Mouse (Mus musculus) MEL (cell line): ENCODE measurements at regions not wholly inside any gene's neighbourhood (a gene's known extent, or its start where the extent isn't known, plus 50 kb on each side); places are given as distances from the start of the nearest gene placed in this dataset.

Source experiments
- DNase-seq: peaks from one replicate; pipeline ENCODE4 v3.0.0; 2011; ENCODE audit warnings: low read depth, low spot score
- H3K27ac ChIP-seq: 2 replicates; pipeline ENCODE4 v1.5.1; 2012; ENCODE audit warnings: low read depth, mild to moderate bottlenecking, control low read depth, low read length, moderate library complexity; ENCODE audit not compliant: control insufficient read depth
- H3K27me3 ChIP-seq, 2 experiments: fragments of 150-350 bp in 1 of 2; sonication (generic) in 1 of 2; 2 replicates each; pipeline ENCODE4 v1.6.1; 2012; ENCODE audit warnings: low read length in 2 of 2, mild to moderate bottlenecking in 2 of 2, improper control_type of control experiment in 1 of 2, moderate library complexity in 1 of 2; ENCODE audit not compliant: insufficient read depth in 2 of 2, control insufficient read depth in 1 of 2
- H3K36me3 ChIP-seq, 2 experiments: 2 replicates each; pipeline ENCODE4 v1.6.1; 2012 to 2014; ENCODE audit warnings: low read length in 2 of 2, improper control_type of control experiment in 1 of 2, inconsistent platforms in 1 of 2, mild to moderate bottlenecking in 1 of 2; ENCODE audit not compliant: insufficient read depth in 2 of 2, control insufficient read depth in 1 of 2
- H3K4me1 ChIP-seq, 2 experiments: fragments of 150-350 bp in 1 of 2; sonication (generic) in 1 of 2; 2 replicates each; pipeline ENCODE4 v1.6.1; 2012; ENCODE audit warnings: low read length in 2 of 2, improper control_type of control experiment in 1 of 2, mild to moderate bottlenecking in 1 of 2; ENCODE audit not compliant: insufficient read depth in 2 of 2, control insufficient read depth in 1 of 2
- H3K4me3 ChIP-seq, 2 experiments: fragments of 150-350 bp in 1 of 2; sonication (generic) in 1 of 2; 2 replicates each; pipeline ENCODE4 v1.5.1; 2012; ENCODE audit warnings: low read depth in 2 of 2, low read length in 2 of 2, mild to moderate bottlenecking in 2 of 2, moderate library complexity in 2 of 2, control low read depth in 1 of 2, improper control_type of control experiment in 1 of 2; ENCODE audit not compliant: control insufficient read depth in 1 of 2, insufficient read depth in 1 of 2
- H3K79me2 ChIP-seq: 2 replicates; pipeline ENCODE4 v1.6.1; 2012; ENCODE audit warnings: mild to moderate bottlenecking, low read length, moderate library complexity; ENCODE audit not compliant: control insufficient read depth, poor library complexity, insufficient read depth
- H3K9ac ChIP-seq: 2 replicates; pipeline ENCODE4 v1.6.1; 2012; ENCODE audit warnings: low read depth, mild to moderate bottlenecking, control low read depth, low read length, moderate library complexity; ENCODE audit not compliant: control insufficient read depth, poor library complexity, severe bottlenecking
- H3K9me3 ChIP-seq: fragments of 150-350 bp; sonication (generic); replicated peaks from 2 replicates; pipeline ENCODE4 v1.6.1; 2012; ENCODE audit warnings: mild to moderate bottlenecking, low read length, improper control_type of control experiment, moderate library complexity; ENCODE audit not compliant: insufficient read depth
- BHLHE40 ChIP-seq: IDR thresholded peaks from 2 replicates; pipeline ENCODE4 v1.6.1; 2012; ENCODE audit warnings: low read depth, mild to moderate bottlenecking, inconsistent platforms, low read length, improper control_type of control experiment, borderline replicate concordance
- CHD1 ChIP-seq: IDR thresholded peaks from 2 replicates; pipeline ENCODE4 v1.6.1; 2012; ENCODE audit warnings: low read depth, mild to moderate bottlenecking, inconsistent platforms, low read length, improper control_type of control experiment
- CHD2 ChIP-seq: IDR thresholded peaks from 2 replicates; pipeline ENCODE4 v1.6.1; 2011; ENCODE audit warnings: low read length, improper control_type of control experiment
- E2F4 ChIP-seq: IDR thresholded peaks from 2 replicates; pipeline ENCODE4 v1.6.1; 2011; ENCODE audit warnings: low read depth, low read length, improper control_type of control experiment, borderline replicate concordance
- ELF1 ChIP-seq: IDR thresholded peaks from 2 replicates; pipeline ENCODE4 v1.6.1; 2014; ENCODE audit warnings: low read depth, mild to moderate bottlenecking, inconsistent platforms, low read length, improper control_type of control experiment, moderate library complexity
- EP300 ChIP-seq, 2 experiments: IDR thresholded peaks; 2 replicates each; pipeline ENCODE4 v1.6.1; 2011; ENCODE audit warnings: improper control_type of control experiment in 2 of 2, low read length in 2 of 2, low read depth in 1 of 2, mild to moderate bottlenecking in 1 of 2
- ETS1 ChIP-seq: IDR thresholded peaks from 2 replicates; pipeline ENCODE4 v1.6.1; 2012; ENCODE audit warnings: low read depth, mild to moderate bottlenecking, inconsistent platforms, low read length, improper control_type of control experiment, moderate library complexity
- GATA1 ChIP-seq: IDR thresholded peaks from 2 replicates; pipeline ENCODE4 v1.6.1; 2011; ENCODE audit warnings: low read depth, low read length, improper control_type of control experiment
- HCFC1 ChIP-seq: IDR thresholded peaks from 2 replicates; pipeline ENCODE4 v1.6.1; 2012; ENCODE audit warnings: low read depth, mild to moderate bottlenecking, inconsistent platforms, low read length, improper control_type of control experiment, moderate library complexity
- JUND ChIP-seq: IDR thresholded peaks from 2 replicates; pipeline ENCODE4 v1.6.1; 2011; ENCODE audit warnings: low read depth, mild to moderate bottlenecking, improper control_type of control experiment, low read length
- KAT2A ChIP-seq: conservative IDR thresholded peaks from 2 replicates; pipeline ENCODE4 v1.6.1; 2012; ENCODE audit warnings: low read depth, low read length, improper control_type of control experiment, inconsistent platforms
- MAFK ChIP-seq: IDR thresholded peaks from 2 replicates; pipeline ENCODE4 v1.6.1; 2011; ENCODE audit warnings: low read depth, mild to moderate bottlenecking, low read length, improper control_type of control experiment, borderline replicate concordance
- MAX ChIP-seq: IDR thresholded peaks from 2 replicates; pipeline ENCODE4 v1.6.1; 2011; ENCODE audit warnings: low read length, improper control_type of control experiment
- MAZ ChIP-seq: IDR thresholded peaks from 2 replicates; pipeline ENCODE4 v1.6.1; 2012; ENCODE audit warnings: low read depth, mild to moderate bottlenecking, inconsistent platforms, low read length, improper control_type of control experiment
- MEF2A ChIP-seq: IDR thresholded peaks from 2 replicates; pipeline ENCODE4 v1.6.1; 2014; ENCODE audit warnings: low read depth, mild to moderate bottlenecking, inconsistent platforms, low read length, improper control_type of control experiment; ENCODE audit not compliant: poor library complexity, insufficient replicate concordance, severe bottlenecking; ENCODE audit errors: extremely low read depth
- MYC ChIP-seq: IDR thresholded peaks from 2 replicates; pipeline ENCODE4 v1.6.1; 2011; ENCODE audit warnings: low read depth, mild to moderate bottlenecking, low read length, improper control_type of control experiment, moderate library complexity
- NELFE ChIP-seq: IDR thresholded peaks from 2 replicates; pipeline ENCODE4 v1.6.1; 2011; ENCODE audit warnings: low read depth, low read length, improper control_type of control experiment
- NRF1 ChIP-seq: IDR thresholded peaks from 2 replicates; pipeline ENCODE4 v1.6.1; 2014; ENCODE audit warnings: low read depth, mild to moderate bottlenecking, inconsistent platforms, low read length, improper control_type of control experiment, moderate library complexity; ENCODE audit not compliant: poor library complexity, insufficient read depth, severe bottlenecking
- POLR2A ChIP-seq, 2 experiments: IDR thresholded peaks; 2 replicates each; pipeline ENCODE4 v1.6.1; 2011 to 2012; ENCODE audit warnings: low read length in 2 of 2, mild to moderate bottlenecking in 2 of 2, control low read depth in 1 of 2, improper control_type of control experiment in 1 of 2, low read depth in 1 of 2, moderate library complexity in 1 of 2; ENCODE audit not compliant: control insufficient read depth in 1 of 2, insufficient read depth in 1 of 2, poor library complexity in 1 of 2
- POLR2AphosphoS2 ChIP-seq: IDR thresholded peaks from 2 replicates; pipeline ENCODE4 v1.6.1; 2011; ENCODE audit warnings: low read length, improper control_type of control experiment
- RCOR1 ChIP-seq: IDR thresholded peaks from 2 replicates; pipeline ENCODE4 v1.6.1; 2012; ENCODE audit warnings: low read depth, mild to moderate bottlenecking, inconsistent platforms, low read length, improper control_type of control experiment
- SIN3A ChIP-seq: IDR thresholded peaks from 2 replicates; pipeline ENCODE4 v1.6.1; 2012; ENCODE audit warnings: low read length, improper control_type of control experiment, inconsistent platforms
- SMC3 ChIP-seq: IDR thresholded peaks from 2 replicates; pipeline ENCODE4 v1.6.1; 2011; ENCODE audit warnings: low read depth, low read length, improper control_type of control experiment
- TBP ChIP-seq: IDR thresholded peaks from 2 replicates; pipeline ENCODE4 v1.8.0; 2011; ENCODE audit warnings: low read depth, low read length, improper control_type of control experiment
- TCF12 ChIP-seq: IDR thresholded peaks from 2 replicates; pipeline ENCODE4 v1.6.1; 2014; ENCODE audit warnings: low read depth, mild to moderate bottlenecking, inconsistent platforms, low read length, improper control_type of control experiment, moderate library complexity
- UBTF ChIP-seq: IDR thresholded peaks from 2 replicates; pipeline ENCODE4 v1.6.1; 2012; ENCODE audit warnings: low read depth, mild to moderate bottlenecking, inconsistent platforms, low read length, improper control_type of control experiment, moderate library complexity, borderline replicate concordance; ENCODE audit not compliant: insufficient read depth
- USF1 ChIP-seq: IDR thresholded peaks from 2 replicates; pipeline ENCODE4 v1.6.1; 2014; ENCODE audit warnings: low read depth, mild to moderate bottlenecking, inconsistent platforms, low read length, improper control_type of control experiment, moderate library complexity
- USF2 ChIP-seq, 2 experiments: IDR thresholded peaks; 2 replicates each; pipeline ENCODE4 v1.6.1; 2011 to 2012; ENCODE audit warnings: improper control_type of control experiment in 2 of 2, low read length in 2 of 2, borderline replicate concordance in 1 of 2, inconsistent platforms in 1 of 2, low read depth in 1 of 2, mild to moderate bottlenecking in 1 of 2; ENCODE audit not compliant: insufficient read depth in 1 of 2
- ZC3H11A ChIP-seq: IDR thresholded peaks from 2 replicates; pipeline ENCODE4 v1.6.1; 2012; ENCODE audit warnings: low read depth, mild to moderate bottlenecking, inconsistent platforms, low read length, improper control_type of control experiment
- ZMIZ1 ChIP-seq: IDR thresholded peaks from 2 replicates; pipeline ENCODE4 v1.6.1; 2012; ENCODE audit warnings: low read depth, mild to moderate bottlenecking, inconsistent platforms, low read length, improper control_type of control experiment, moderate library complexity
- ZNF384 ChIP-seq: IDR thresholded peaks from 2 replicates; pipeline ENCODE4 v1.6.1; 2012; ENCODE audit warnings: low read depth, mild to moderate bottlenecking, inconsistent platforms, low read length, improper control_type of control experiment

- H3K9ac ChIP-seq: no peak overlapping the region
- no peaks in the 10 kb centered on the region for H3K79me2 ChIP-seq
- no peak overlapping the region for H3K4me3 ChIP-seq
- no peaks in the 10 kb centered on the region for H3K9me3 ChIP-seq
- TF ChIP-seq MYC (no peak), GATA1 (no peak), EP300 (IDR thresholded peaks at IDR 0.05; ENCODE audit: low read depth in 1 of 2, low read length in 2 of 2) (no peak), MAZ (no peak), BHLHE40 (no peak), ZC3H11A (no peak), ELF1 (no peak)
- no peaks in the 10 kb centered on the region; a peak in 1 of 4 replicates for H3K27me3 ChIP-seq
- peaks cover 0 to 9% of the 10 kb centered on the region in 2 experiments; a peak in 2 of 4 replicates for H3K4me1 ChIP-seq
- peaks cover 0 to 13% of the 10 kb centered on the region in 2 experiments; a peak in 2 of 4 replicates for H3K36me3 ChIP-seq
- H3K27ac ChIP-seq: no peak overlapping the region
- DNase-seq: no peak
These were observed 63.1 kb upstream of the Gls start for GRCm38 (mm10) chr1:52296178-52296577.

GRCm38 (mm10) chr1:52294521-52294920 lies 61.5 kb upstream of the Gls start:
- Histone ChIP-seq H3K36me3 (peaks cover 0 to 13% of the 10 kb centered on the region in 2 experiments; a peak in 2 of 4 replicates), H3K4me3 (no peak overlapping the region), H3K27me3 (peaks cover 0 to 3% of the 10 kb centered on the region in 2 experiments; a peak in 3 of 4 replicates), H3K9me3 (no peaks in the 10 kb centered on the region), H3K27ac (no peak overlapping the region), H3K4me1 (peaks cover 0 to 9% of the 10 kb centered on the region in 2 experiments; a peak in 2 of 4 replicates), H3K79me2 (no peaks in the 10 kb centered on the region), H3K9ac (no peak overlapping the region)
- DNase-seq: peak; percentile 47
- TF ChIP-seq GATA1 (peak; percentile 60), ZC3H11A (no peak), ETS1 (peak; percentile 69), CHD1 (no peak), MAFK (no peak), HCFC1 (no peak), CHD2 (no peak), ZNF384 (peak; percentile 72), KAT2A (no peak), RCOR1 (peak; percentile 58; the same call in 1 of the 2 replicates), MYC (no peak), NELFE (no peak), NRF1 (no peak), SIN3A (no peak), MAX (no peak), JUND (no peak), POLR2A (IDR thresholded peaks at IDR 0.05; ENCODE audit: control insufficient read depth in 1 of 2, insufficient read depth in 1 of 2, low read depth in 1 of 2, low read length in 2 of 2, poor library complexity in 1 of 2) (no peak), ZMIZ1 (no peak), MEF2A (0 out of 2 replicates have a peak, but pooled peaks have one; percentile 54), BHLHE40 (no peak), TCF12 (peak; percentile 56; the same call in 1 of the 2 replicates), E2F4 (no peak), USF1 (no peak), TBP (no peak), USF2 (IDR thresholded peaks at IDR 0.05; ENCODE audit: borderline replicate concordance in 1 of 2, insufficient read depth in 1 of 2, low read depth in 1 of 2, low read length in 2 of 2) (no peak), EP300 (IDR thresholded peaks at IDR 0.05; ENCODE audit: low read depth in 1 of 2, low read length in 2 of 2) (peak in 1 of 2 experiments; percentile 46; a peak in 3 of 4 replicates), SMC3 (no peak), UBTF (no peak), POLR2AphosphoS2 (no peak)
